Mouse (Mus musculus) stomach, postnatal 0 days (tissue): Measurements from ENCODE around the gene Ndufa4. TPM values are rescaled to one million over a fixed set of nuclear protein-coding genes. Genes with fewer than 3 reads are reported as not detected.
A peak's percentile ranks its signal among the peaks of the same experiment; 100 is the strongest.
"Not testable (repeated sequence)": the region's sequence is repeated elsewhere in the genome, so short reads cannot be mapped to it uniquely, and the experiment has no call there.

Experiments
- ATAC-seq: fragments of 200-750 bp; cut with Nextera tagmentation; 2 replicates; pipeline ENCODE4 v1.8.0; 2017; ENCODE audit not compliant: low FRiP score, low TSS enrichment
- DNase-seq: peaks from one replicate; pipeline ENCODE4 v3.0.0-alpha.2; 2016; ENCODE audit warnings: low spot score
- H3K27ac ChIP-seq: fragments of 300-500 bp; sonication (generic); replicated peaks from 2 replicates; pipeline ENCODE4 v1.5.1; 2014; ENCODE audit warnings: mild to moderate bottlenecking, control low read depth
- H3K27me3 ChIP-seq: fragments of 300-500 bp; sonication (generic); 2 replicates; pipeline ENCODE4 v1.6.1; 2014; ENCODE audit warnings: low read length; ENCODE audit not compliant: control insufficient read depth, insufficient read depth
- H3K36me3 ChIP-seq: fragments of 300-500 bp; sonication (generic); 2 replicates; pipeline ENCODE4 v1.6.1; 2014; ENCODE audit warnings: low read length, mixed read lengths; ENCODE audit not compliant: control insufficient read depth, insufficient read depth
- H3K4me1 ChIP-seq: fragments of 300-500 bp; sonication (generic); replicated peaks from 2 replicates; pipeline ENCODE4 v1.6.1; 2014; ENCODE audit warnings: antibody characterized with exemption; ENCODE audit not compliant: control insufficient read depth, insufficient read depth
- H3K4me2 ChIP-seq: fragments of 300-500 bp; sonication (generic); replicated peaks from 2 replicates; pipeline ENCODE4 v1.6.1; 2014; ENCODE audit warnings: low read depth, mild to moderate bottlenecking, control low read depth, moderate library complexity
- H3K4me3 ChIP-seq: fragments of 300-500 bp; sonication (generic); 2 replicates; pipeline ENCODE4 v1.5.1; 2014; ENCODE audit warnings: low read depth, low read length, control low read depth
- H3K9ac ChIP-seq: fragments of 300-500 bp; sonication (generic); 2 replicates; pipeline ENCODE4 v1.6.1; 2014; ENCODE audit warnings: mild to moderate bottlenecking, low read length, control low read depth, mixed read lengths
- H3K9me3 ChIP-seq: fragments of 300-500 bp; sonication (generic); 2 replicates; pipeline ENCODE4 v1.6.1; 2016; ENCODE audit warnings: low read length; ENCODE audit not compliant: control insufficient read depth
- CTCF ChIP-seq: IDR thresholded peaks from 2 replicates; pipeline ENCODE4 v1.5.1; 2016; ENCODE audit warnings: antibody characterized with exemption, low read depth, mild to moderate bottlenecking, moderate library complexity
- EP300 ChIP-seq: optimal IDR thresholded peaks from 2 replicates; pipeline ENCODE3; 2016; ENCODE audit warnings: antibody characterized with exemption
- WGBS: fragments of 180-500 bp; shearing (Covaris S2); extraction: QIAGEN DNeasy Blood & Tissue Kit; methylation state at CpG from one replicate; pipeline ENCODE4 v1.1.7; 2014; 5-methylcytosine and 5-hydroxymethylcytosine counted together
- polyA plus RNA-seq: library from polyadenylated mRNA; unstranded; fragments of >200 nt; fragmentation: Nextera tagmentation; extraction: Ambion mirVana; gene quantifications from 2 replicates; pipeline ENCODE4 v1.2.1, GENCODE M21; 2015

Gene Ndufa4
- polyA plus RNA-seq, 1 experiment from 2014 or later: 1,446 TPM

DNA sequence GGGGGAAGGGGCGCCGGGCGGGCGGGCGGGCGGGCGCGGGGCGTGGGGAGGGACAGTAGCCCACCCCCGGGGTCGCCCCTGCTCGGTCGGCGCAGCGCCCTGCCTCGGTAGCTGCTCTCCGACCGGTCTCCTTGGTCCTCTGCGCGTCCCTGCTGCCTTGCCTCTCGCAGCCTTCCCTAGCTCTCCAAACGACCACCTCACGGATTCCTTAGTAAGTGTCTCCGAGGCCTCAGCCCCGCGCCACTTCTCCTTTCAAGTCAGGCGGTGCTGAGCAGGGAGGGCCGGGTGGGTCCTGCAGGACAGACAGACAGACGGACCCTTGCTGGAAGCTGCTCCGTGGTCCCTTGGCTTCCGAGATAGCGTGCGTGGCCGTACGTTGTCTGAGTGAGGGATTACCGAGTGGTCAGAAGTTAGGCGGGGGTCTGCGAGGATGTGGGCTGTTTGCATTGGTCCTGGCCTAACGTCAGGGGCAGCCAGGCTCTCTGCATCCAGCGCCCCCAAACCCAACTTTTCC is 18.8 kb upstream of the Ndufa4 start:
- under 1% methylated on average over 36 of the region's 40 CpGs for WGBS
- DNase-seq (peak; percentile 49), ATAC-seq (peak; percentile 84)
- H3K27me3 ChIP-seq: no peaks in the 10 kb centered on the region
- H3K4me2 ChIP-seq: peak overlapping the region; percentile 85
- peak overlapping the region; percentile 97 for H3K27ac ChIP-seq
- H3K9ac ChIP-seq: peak overlapping the region; percentile 99
- H3K9me3 ChIP-seq: no peaks in the 10 kb centered on the region
- H3K4me3 ChIP-seq: peak overlapping the region; percentile 87
- no peak for TF ChIP-seq CTCF
- no peak for TF ChIP-seq EP300
- H3K4me1 ChIP-seq: 0 out of 2 replicates have a peak, but pooled peaks cover 5% of the 10 kb centered on the region
- H3K36me3 ChIP-seq: no peaks in the 10 kb centered on the region

DNA sequence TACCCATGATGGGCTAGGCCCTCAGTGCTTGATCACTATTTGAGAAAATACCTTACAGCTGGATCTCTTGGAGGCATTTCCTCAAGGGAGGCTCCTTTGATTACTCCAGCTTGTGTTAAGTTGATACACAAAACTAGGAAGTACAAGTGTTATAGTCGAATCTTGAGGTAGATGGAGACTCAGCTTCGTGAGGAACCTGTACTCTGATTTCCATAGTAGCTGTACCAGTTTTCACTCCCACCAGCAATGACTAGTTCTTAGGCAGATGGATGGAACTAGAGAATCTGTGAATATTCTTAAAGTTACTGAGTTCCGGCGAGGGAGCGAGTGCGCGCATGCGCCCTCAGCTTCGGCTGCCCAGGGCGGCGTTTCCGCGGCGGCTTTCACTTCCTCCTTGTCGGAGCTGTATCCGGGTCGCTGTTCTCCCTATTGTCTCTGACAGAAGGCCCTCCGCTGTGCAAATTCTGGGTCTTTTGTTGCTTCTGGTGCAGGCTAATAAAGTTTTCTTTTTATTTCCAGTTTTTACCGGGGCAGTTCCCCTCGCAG is 18.3 kb upstream of the Ndufa4 start:
- DNase-seq: peak; percentile 88
- Histone ChIP-seq H3K27ac (peak overlapping the region; percentile 97), H3K9ac (peak overlapping the region; percentile 99), H3K4me2 (peak overlapping the region; percentile 85), H3K9me3 (no peaks in the 10 kb centered on the region), H3K4me1 (0 out of 2 replicates have a peak, but pooled peaks cover 5% of the 10 kb centered on the region), H3K36me3 (no peaks in the 10 kb centered on the region), H3K4me3 (peak overlapping the region; percentile 87), H3K27me3 (no peaks in the 10 kb centered on the region)
- TF ChIP-seq CTCF (no peak), EP300 (no peak)
- peak; percentile 98 for ATAC-seq
- under 1% methylated on average over 20 of the region's 20 CpGs for WGBS

DNA sequence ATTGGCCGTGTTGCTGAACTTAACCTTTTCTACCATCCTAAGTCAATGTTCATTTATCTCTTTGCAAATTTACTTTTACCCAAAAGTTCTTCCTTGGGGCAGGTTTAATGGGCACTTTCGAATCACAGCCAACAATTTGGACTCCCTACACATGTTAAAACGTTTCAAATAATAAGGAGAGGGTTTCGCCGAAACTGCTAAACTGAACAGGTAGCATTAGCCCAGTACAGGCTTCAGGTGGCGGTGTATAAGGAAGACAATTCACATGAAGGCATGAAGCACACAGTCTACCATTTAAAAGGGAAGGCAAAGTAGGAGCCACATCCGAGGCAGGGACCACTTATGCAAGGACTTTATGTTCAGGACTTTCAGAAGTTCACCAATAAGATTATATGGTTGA is 873 bp upstream of the Ndufa4 start:
- TF ChIP-seq CTCF: no peak
- peak; percentile 11 for TF ChIP-seq EP300
- DNase-seq: peak; percentile 22
- H3K9ac ChIP-seq: peak overlapping the region; percentile 95
- no peaks in the 10 kb centered on the region for H3K9me3 ChIP-seq
- peak overlapping the region; percentile 92 for H3K27ac ChIP-seq
- H3K4me2 ChIP-seq: peak overlapping the region; percentile 70
- peak overlapping the region; percentile 79 for H3K4me3 ChIP-seq
- 20% methylated on average over 7 of the region's 7 CpGs for WGBS
- no peaks in the 10 kb centered on the region for H3K36me3 ChIP-seq
- H3K4me1 ChIP-seq: no peaks in the 10 kb centered on the region; the same call in 1 of the 2 replicates
- H3K27me3 ChIP-seq: no peaks in the 10 kb centered on the region
- ATAC-seq: no peak

DNA sequence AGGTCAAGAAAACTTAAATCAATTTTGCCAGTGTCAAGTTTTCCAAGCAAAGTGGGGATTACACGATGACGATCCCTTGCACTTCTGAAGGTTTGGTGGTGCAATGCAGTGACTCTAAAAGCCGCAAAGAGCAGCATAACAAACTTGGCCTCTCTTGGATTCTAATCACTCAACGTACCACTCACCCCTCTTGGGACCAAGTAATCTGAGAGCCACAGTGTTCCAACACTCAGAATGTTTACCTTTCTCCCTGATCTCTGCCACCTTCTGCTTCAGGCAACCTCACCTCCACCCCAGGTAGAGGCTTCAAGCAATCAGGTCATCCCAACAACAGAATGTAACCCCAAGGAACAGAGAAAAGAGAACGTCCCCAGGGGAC is 418 bp downstream of the Ndufa4 start:
- Histone ChIP-seq H3K27me3 (no peaks in the 10 kb centered on the region), H3K4me1 (no peaks in the 10 kb centered on the region; the same call in 1 of the 2 replicates), H3K27ac (peak overlapping the region; percentile 92), H3K4me2 (peak overlapping the region; percentile 70), H3K9me3 (no peaks in the 10 kb centered on the region), H3K36me3 (no peaks in the 10 kb centered on the region; the same call in 1 of the 2 replicates), H3K4me3 (peak overlapping the region; percentile 79), H3K9ac (peak overlapping the region; percentile 95)
- TF ChIP-seq EP300 (no peak), CTCF (no peak)
- no peak for DNase-seq
- peak; percentile 53 for ATAC-seq
- WGBS: 1% methylated on average over 5 of the region's 5 CpGs

DNA sequence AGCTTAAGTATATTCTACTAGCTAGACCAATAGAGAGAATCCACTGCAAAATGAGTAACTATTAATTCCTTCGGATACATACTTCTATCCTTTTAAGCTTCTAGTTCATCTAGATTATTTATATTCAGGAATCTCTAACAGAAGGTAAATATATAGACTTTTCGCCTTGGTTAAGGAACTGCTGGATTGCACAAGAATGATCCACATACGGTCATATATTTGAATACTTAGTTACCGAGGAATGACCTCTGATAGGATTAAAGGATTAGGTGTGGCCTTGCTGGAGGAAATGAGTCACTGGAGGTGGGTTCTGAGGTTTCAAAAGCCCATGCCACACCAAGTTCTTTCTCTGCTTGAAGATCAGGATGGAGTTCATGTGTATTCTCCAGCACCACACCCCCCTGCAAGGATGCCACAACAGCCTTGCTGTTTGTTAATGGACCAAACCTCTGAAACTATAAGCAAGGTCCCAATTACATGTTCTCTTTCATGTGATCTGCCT is 6.4 kb downstream of the Ndufa4 start:
- no peak overlapping the region for H3K9ac ChIP-seq
- DNase-seq (no peak), ATAC-seq (no peak; the same call in 1 of the 2 replicates)
- no peak overlapping the region for H3K27ac ChIP-seq
- no peak overlapping the region for H3K4me2 ChIP-seq
- 53% methylated on average over 4 of the region's 4 CpGs for WGBS
- TF ChIP-seq CTCF (no peak), EP300 (peak; percentile 27)
- no peak overlapping the region for H3K4me3 ChIP-seq
- H3K4me1 ChIP-seq: no peaks in the 10 kb centered on the region; the same call in 1 of the 2 replicates
- peaks cover 12% of the 10 kb centered on the region; the same call in 1 of the 2 replicates for H3K36me3 ChIP-seq
- no peaks in the 10 kb centered on the region for H3K9me3 ChIP-seq
- no peaks in the 10 kb centered on the region for H3K27me3 ChIP-seq

DNA sequence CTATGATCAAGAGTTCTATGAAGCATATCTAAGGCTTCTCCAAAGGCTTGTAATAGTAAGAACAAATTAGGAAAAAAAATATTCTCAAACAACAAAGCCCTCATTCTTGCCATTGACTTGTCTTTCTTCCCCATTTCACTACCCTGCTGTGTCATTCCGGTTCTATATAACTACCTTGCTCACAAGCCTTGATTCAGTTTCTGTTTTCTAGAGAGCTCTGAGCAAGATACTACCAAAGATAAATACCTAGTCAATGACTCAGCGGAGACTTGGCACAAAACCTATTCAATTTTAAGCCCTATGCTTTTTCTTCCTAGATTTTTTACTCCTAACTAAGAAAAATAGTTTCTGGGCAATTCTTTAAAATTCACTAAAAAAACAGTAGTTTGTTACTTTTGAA is 31.9 kb downstream of the Ndufa4 start:
- not testable (repeated sequence) for H3K4me1 ChIP-seq, H3K27me3 ChIP-seq, DNase-seq, ATAC-seq, H3K4me3 ChIP-seq, H3K9ac ChIP-seq, H3K4me2 ChIP-seq, H3K27ac ChIP-seq, H3K9me3 ChIP-seq, H3K36me3 ChIP-seq
- WGBS: no CpG with 5 or more reads among the region's 2 CpGs

Other genes with a start within 250 kb of the Ndufa4 start
- gene Phf14, start 312 bp upstream of the Ndufa4 start, polyA plus RNA-seq: 55.6 and 58.7 TPM in 2 replicates